Mouse (Mus musculus): ENCODE measurements at regions not wholly inside any gene's neighbourhood (a gene's known extent, or its start where the extent isn't known, plus 50 kb on each side); places are given as distances from the start of the nearest gene placed in this dataset.

DNA sequence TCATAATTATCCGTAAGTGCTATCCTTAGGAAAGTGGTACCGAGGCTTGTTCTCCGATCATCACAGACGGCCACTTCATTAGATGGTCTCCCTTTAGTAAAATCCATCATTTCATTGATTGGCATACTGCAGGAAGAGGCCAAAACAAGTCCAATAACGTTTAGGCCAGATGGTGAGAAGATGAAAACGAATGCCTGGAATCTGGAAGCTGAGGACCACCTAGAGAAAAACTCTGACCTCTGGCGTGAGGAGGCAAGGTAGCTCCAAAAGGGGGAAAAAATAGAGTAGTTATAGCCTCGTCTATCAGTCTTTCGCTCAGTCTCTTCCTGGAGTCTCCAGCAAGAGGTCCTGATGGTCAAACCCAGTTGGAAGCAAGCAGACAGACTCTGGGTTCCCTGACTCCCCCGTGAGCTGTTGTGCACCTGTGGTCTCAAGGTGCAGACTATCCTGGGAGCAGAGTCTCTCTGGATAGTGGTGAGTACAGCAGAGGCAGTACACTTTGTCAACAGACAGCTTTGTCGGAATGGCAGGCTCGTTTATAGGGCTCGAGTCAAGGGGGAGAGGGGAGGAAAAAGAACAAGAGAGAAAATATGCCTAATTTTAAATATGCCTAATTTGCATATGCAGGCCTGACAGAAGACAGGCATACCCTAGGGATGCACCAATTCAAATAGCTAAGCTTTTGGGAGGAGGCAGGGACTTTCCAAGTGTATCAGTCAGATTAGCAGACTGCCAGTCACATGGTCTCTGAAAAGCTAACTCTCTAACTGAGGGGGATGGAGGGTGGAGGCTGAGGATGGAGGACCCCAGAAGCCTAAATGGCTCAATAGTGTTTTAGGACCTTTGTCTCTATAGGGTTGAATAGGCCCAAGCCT, 73.0 kb upstream of the Atp2b1 start:
- no peak for DNase-seq (ENCODE audit: low spot score)

DNA sequence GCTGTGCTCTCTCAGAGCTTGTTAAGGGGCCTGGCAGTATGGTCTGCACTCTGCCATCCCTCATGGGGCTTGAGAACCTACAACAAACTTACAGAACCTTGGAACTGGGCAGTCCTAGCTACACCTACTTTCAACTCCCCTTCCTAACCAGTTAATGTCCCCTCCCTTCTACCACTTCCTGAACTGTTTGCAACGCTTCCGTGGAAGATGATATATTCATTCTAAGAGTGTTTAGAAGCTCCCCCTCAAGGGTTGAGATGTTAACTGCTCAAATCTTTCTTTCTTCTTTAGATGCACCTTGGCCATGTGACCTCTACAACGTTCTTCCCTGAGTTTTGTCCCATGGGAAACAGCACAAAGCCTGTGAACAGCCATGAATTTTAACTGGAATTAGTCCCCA, 72.3 kb upstream of the Atp2b1 start:
- DNase-seq (ENCODE audit: low spot score) = no peak

DNA sequence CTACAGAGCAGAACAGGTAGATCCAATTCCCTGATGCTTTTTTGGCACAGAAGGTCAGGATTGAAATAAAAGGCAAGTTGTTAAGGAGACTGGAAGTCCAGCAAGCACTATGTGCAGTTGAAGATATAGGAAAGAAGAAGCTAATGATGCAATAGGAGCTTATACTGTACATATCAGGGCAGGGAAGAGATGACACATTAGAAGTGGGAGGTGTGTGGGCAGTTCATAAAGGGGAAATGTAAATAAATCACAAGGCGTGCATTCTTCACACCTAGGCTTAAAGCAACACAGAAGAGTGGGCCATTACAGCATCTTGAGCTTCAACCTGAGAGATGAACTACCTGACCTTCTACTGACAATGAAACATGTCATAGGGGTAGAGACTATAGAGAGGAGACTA, 71.5 kb upstream of the Atp2b1 start:
- no peak for DNase-seq (ENCODE audit: low spot score)

DNA sequence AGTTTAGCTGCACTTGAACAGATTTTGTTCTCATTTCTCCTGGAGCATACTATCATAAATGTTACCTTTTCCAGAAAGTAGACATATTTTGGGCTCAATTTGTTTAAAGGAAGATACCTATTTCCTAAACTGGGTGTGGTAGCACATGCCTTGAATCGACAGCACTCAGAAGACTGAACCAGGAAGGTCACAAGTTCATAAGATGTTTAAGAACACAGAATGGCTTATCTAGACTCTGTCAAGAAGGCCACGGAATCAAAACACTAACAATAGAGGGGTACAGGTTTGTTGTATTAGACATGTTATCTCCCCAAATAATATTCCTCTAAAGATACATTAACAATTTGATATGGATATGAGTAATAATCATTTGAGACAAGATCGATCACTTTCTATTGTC, 64.4 kb upstream of the Atp2b1 start:
- no peak for DNase-seq (ENCODE audit: low spot score)

DNA sequence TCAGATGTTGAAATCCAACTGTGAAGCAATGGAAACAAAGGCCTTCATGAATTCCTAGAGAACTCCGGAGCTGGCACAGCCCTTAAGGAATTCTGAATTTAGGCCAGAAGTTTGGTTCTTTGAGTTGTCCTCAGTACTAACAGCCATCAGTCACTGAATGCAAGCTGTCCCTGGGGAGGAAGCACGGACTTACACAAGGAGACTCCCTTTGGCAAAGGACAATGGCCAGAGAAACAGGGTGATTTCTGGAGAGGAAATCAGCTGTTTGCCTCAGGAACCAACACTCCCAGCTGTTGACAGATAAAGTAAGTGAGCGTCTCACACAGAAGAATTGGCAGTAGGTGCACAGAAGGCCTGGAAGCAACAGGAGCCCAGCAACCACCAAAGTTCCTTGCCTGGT, 56.8 kb upstream of the Atp2b1 start:
- DNase-seq (ENCODE audit: low spot score) = no peak

DNA sequence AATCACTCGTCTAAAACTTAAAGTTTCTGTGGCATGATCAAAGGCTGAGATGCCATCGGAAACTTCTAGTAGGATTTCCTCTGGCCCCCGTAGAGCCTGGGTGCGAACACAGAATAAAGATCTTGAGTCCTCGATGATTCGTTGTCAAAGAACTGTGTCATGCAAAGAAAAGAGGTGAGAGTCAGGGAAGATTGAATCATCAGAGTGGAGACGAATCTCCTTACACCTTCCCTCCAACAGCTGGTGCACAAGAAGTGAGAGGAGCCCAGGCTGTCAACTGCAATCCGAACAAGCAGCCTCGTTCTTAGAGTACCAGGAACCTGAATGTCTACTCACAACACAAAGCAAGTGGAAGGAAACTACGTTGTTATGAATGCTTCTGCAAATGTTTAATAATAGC, 52.7 kb upstream of the Atp2b1 start:
- DNase-seq (ENCODE audit: low spot score) = no peak

DNA sequence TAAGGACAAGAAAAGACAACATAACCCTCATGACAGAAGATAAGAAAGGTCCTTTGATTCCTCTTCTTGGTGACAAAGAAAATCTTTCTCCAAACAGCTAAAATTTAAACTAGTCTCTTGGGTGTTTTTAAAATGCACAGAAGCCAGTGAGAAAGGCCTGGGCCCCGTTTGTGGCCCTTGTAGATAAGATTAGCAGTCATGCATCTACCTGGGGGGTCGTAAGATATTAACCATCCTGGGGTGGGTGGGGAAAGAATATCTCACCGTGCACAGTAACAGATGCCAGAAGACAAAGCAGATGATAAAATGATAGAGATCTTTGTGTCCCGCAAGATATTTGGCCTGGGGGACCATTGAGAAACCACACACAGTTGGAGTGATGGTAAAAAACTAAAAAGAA, 51.5 kb upstream of the Atp2b1 start:
- DNase-seq (ENCODE audit: low spot score) = no peak

DNA sequence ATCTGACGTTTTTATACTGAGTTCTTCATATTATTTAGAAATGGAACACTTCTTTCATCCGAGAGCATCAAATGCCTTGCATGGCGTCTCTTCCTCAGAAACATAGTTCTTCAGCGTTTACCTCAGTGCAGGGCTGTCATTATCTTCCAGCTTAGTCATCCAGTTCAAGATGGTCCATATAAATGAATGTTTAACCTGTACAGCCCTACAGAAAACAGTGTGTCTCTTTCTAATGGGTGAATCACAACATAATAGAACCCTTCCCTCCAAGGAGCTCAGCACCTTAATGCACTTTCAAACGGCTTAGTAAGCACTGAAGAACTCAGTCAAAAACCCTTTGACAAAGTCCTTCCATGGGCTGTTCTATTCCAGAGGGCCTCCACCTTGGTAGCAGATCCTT, 49.8 kb upstream of the Atp2b1 start:
- DNase-seq (ENCODE audit: low spot score) = no peak
